Mouse (Mus musculus): Measurements from ENCODE around the gene Cnksr1. TPM values are rescaled to one million over a fixed set of nuclear protein-coding genes. Genes with fewer than 3 reads are reported as not detected.

Cnksr1 gene
- polyA plus RNA-seq, 1 experiment from 2014 or later = 0.06 TPM

- Histone ChIP-seq H3K4me2 (peak overlapping the region; percentile 79), H3K9me3 (no peaks in the 10 kb centered on the region), H3K27ac (peak overlapping the region; percentile 84), H3K27me3 (peaks cover 98% of the 10 kb centered on the region), H3K36me3 (no peaks in the 10 kb centered on the region), H3K4me3 (peak overlapping the region; percentile 56), H3K9ac (peak overlapping the region; percentile 81), H3K4me1 (replicated peaks) (peaks cover 68% of the 10 kb centered on the region)
- 5% methylated on average over 10 of the region's 10 CpGs for WGBS
- ATAC-seq (ENCODE audit: low FRiP score) = no peak
Observed at GRCm38 (mm10) chr4:134250930-134251240, 12.7 kb upstream of the Cnksr1 start.

- H3K9me3 ChIP-seq = no peaks in the 10 kb centered on the region
- peaks cover 69% of the 10 kb centered on the region for H3K4me1 ChIP-seq (replicated peaks)
- H3K9ac ChIP-seq = peak overlapping the region; percentile 81
- peak overlapping the region; percentile 79 for H3K4me2 ChIP-seq
- 7% methylated on average over 27 of the region's 27 CpGs for WGBS
- H3K4me3 ChIP-seq = peak overlapping the region; percentile 56
- peaks cover 93% of the 10 kb centered on the region for H3K27me3 ChIP-seq
- H3K36me3 ChIP-seq = no peaks in the 10 kb centered on the region
- no peak for ATAC-seq (ENCODE audit: low FRiP score)
- no peak overlapping the region; the same call in 1 of the 2 replicates for H3K27ac ChIP-seq
Observed at GRCm38 (mm10) chr4:134250116-134250929, 12.1 kb upstream of the Cnksr1 start.

DNA sequence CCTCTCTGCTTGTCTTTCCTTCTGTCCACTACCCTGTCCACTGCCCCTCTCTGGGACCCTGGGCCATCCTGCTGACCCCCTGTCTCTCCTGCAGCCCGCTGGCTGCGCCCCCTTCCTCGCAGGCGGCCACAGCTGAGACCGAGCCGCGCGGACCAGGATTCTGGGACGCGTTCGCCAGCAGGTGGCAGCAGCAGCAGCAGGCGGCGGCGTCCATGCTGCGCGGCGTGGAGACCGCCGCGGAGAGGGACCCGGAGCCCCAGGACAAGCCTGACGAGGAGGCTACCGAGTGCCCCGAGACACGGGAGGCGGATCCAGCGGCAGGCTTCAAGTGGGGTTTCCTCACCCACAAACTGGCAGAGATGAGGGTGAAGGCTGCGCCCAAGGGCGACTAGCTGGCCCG lies 11.5 kb upstream of the Cnksr1 start:
- Histone ChIP-seq H3K4me1 (replicated peaks) (peaks cover 71% of the 10 kb centered on the region), H3K36me3 (no peaks in the 10 kb centered on the region), H3K27ac (no peak overlapping the region), H3K9me3 (no peaks in the 10 kb centered on the region), H3K27me3 (peaks cover 86% of the 10 kb centered on the region), H3K9ac (peak overlapping the region; percentile 66), H3K4me3 (peak overlapping the region; percentile 56), H3K4me2 (peak overlapping the region; percentile 79)
- 1% methylated on average over 30 of the region's 30 CpGs for WGBS
- no peak for ATAC-seq (ENCODE audit: low FRiP score)

- peaks cover 57% of the 10 kb centered on the region for H3K27me3 ChIP-seq
- 79% methylated on average over 7 of the region's 7 CpGs for WGBS
- H3K4me3 ChIP-seq = peak within 1 kb of the TSS; percentile 87
- ATAC-seq (ENCODE audit: low FRiP score) = no peak
- peak within 1 kb of the TSS; percentile 96 for H3K4me2 ChIP-seq
- no peaks in the 10 kb centered on the region for H3K36me3 ChIP-seq
- peaks cover 57% of the 10 kb centered on the region for H3K4me1 ChIP-seq (replicated peaks)
- peak within 1 kb of the TSS; percentile 90 for H3K9ac ChIP-seq
- peak within 1 kb of the TSS; percentile 48; the same call in 1 of the 2 replicates for H3K27ac ChIP-seq
- H3K9me3 ChIP-seq = no peaks in the 10 kb centered on the region
Observed at GRCm38 (mm10) chr4:134246719-134247258, 8.6 kb upstream of the Cnksr1 start, which contains the start of gene Gm30191. Gene Gm30191 (plus strand): TSS chr4:134246935.

DNA sequence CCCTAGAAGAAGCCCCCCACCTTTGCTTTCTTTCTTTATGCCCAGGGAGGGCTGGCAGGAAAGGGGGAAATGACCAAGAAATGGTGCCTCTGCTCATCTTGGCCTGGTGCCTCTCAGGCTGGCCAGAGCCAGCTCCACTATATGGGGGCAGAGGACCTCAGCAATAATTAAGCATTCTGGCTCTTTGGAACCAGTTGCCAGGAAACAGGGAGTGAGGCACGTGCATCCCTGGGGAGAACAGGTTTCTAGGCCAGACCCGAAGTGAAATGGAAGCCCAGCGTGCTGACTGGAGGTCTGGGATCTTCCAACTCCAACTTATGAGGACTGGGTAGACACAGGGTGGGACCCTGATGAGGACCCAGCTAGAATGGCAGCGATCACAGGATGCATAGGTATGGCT lies 8.1 kb upstream of the Cnksr1 start:
- Histone ChIP-seq H3K27ac (peak overlapping the region; percentile 48; the same call in 1 of the 2 replicates), H3K36me3 (no peaks in the 10 kb centered on the region), H3K4me1 (replicated peaks) (peaks cover 52% of the 10 kb centered on the region), H3K9ac (no peak overlapping the region), H3K27me3 (peaks cover 52% of the 10 kb centered on the region), H3K9me3 (no peaks in the 10 kb centered on the region), H3K4me2 (peak overlapping the region; percentile 96; the same call in 1 of the 2 replicates), H3K4me3 (no peak overlapping the region)
- WGBS = 27% methylated on average over 4 of the region's 4 CpGs
- ATAC-seq (ENCODE audit: low FRiP score) = 0 out of 2 replicates have a peak, but pooled peaks have one; percentile 1

GRCm38 (mm10) chr4:134245148-134245843 lies 7.1 kb upstream of the Cnksr1 start, which contains the start of gene Zfp593:
Gene Zfp593 (minus strand): TSS chr4:134245592.
- Histone ChIP-seq H3K9me3 (no peaks in the 10 kb centered on the region), H3K36me3 (no peaks in the 10 kb centered on the region), H3K4me2 (peak within 1 kb of the TSS; percentile 96), H3K4me1 (replicated peaks) (peaks cover 43% of the 10 kb centered on the region), H3K4me3 (peak within 1 kb of the TSS; percentile 87), H3K27me3 (peaks cover 42% of the 10 kb centered on the region), H3K9ac (peak within 1 kb of the TSS; percentile 90), H3K27ac (peak within 1 kb of the TSS; percentile 48; the same call in 1 of the 2 replicates)
- WGBS = under 1% methylated on average over 57 of the region's 60 CpGs
- ATAC-seq (ENCODE audit: low FRiP score) = peak; percentile 81

- Histone ChIP-seq H3K9me3 (no peaks in the 10 kb centered on the region), H3K27me3 (peaks cover 35% of the 10 kb centered on the region), H3K9ac (peak within 1 kb of the TSS; percentile 90), H3K4me1 (replicated peaks) (peaks cover 33% of the 10 kb centered on the region), H3K4me2 (peak within 1 kb of the TSS; percentile 96), H3K36me3 (no peaks in the 10 kb centered on the region), H3K4me3 (peak within 1 kb of the TSS; percentile 87), H3K27ac (no peak within 1 kb of the TSS)
- 92% methylated on average over 17 of the region's 17 CpGs for WGBS
- no peak for ATAC-seq (ENCODE audit: low FRiP score)
Observed at GRCm38 (mm10) chr4:134243516-134244250, 5.5 kb upstream of the Cnksr1 start, which contains the start of gene E130218I03Rik. Gene E130218I03Rik (plus strand): TSS chr4:134243662.

DNA sequence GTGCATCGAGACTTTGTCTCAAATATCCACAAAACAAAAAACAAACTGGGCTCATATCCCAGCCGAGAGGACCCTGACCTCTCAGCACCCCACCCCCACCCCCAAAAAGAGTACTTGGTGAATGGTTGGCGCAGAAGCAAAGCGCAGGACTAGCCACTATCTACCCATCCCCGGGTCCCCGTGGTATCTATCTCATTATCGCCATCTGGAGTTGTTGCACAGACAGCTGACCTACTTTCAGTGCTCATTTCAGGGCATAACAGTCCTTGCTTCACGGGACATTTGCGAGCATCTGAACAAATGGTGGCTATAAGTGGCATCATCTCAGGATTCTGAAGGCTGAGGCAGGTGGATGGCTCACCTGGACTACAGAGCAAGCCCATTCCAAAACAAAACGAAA lies 487 bp upstream of the Cnksr1 start:
- Histone ChIP-seq H3K9me3 (no peaks in the 10 kb centered on the region), H3K27me3 (peaks cover 34% of the 10 kb centered on the region), H3K9ac (no peak overlapping the region), H3K27ac (no peak overlapping the region), H3K4me3 (no peak overlapping the region), H3K4me2 (peak overlapping the region; percentile 31), H3K4me1 (replicated peaks) (peaks cover 15% of the 10 kb centered on the region), H3K36me3 (no peaks in the 10 kb centered on the region)
- ATAC-seq (ENCODE audit: low FRiP score) = no peak
- WGBS = 14% methylated on average over 10 of the region's 10 CpGs

DNA sequence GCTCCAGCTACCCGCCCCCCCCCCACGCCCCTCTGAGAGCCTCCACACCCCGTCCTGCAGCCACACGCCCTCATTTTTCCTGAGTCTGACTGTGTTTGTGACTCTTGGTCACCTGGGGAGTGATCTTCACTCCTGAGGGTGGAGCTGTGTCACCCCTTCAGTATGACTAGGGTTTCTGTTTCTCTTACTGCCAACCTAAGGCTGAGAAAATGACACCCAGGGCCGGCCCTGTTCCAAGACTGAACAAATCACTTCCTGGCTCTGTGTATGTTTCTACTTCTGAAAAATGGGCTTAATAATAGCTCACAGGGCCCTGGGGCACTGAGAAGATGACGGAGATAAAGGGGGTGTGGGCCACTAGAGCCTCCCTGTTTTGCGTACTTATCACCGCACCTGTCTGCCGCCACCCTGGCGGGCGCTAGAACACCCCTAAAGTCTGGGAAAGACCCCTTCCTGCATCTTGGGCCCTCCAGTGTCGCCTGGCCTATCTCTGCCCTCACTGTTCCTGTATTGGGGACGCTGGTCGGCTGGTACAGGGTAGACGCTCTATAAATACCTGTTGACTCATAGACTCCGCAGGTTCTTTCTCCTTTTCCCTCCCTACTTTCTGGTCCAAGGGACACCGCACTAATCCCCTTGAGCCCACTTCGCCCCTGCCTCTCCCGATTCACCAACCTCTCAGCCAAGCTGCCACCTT lies 469 bp downstream of the Cnksr1 start:
- H3K4me1 ChIP-seq (replicated peaks) = peaks cover 11% of the 10 kb centered on the region
- ATAC-seq (ENCODE audit: low FRiP score) = no peak
- WGBS = 27% methylated on average over 19 of the region's 19 CpGs
- H3K36me3 ChIP-seq = no peaks in the 10 kb centered on the region
- H3K4me3 ChIP-seq = peak overlapping the region; percentile 11; the same call in 1 of the 2 replicates
- peaks cover 34% of the 10 kb centered on the region for H3K27me3 ChIP-seq
- H3K4me2 ChIP-seq = peak overlapping the region; percentile 31
- H3K9ac ChIP-seq = no peak overlapping the region
- no peaks in the 10 kb centered on the region for H3K9me3 ChIP-seq
- no peak overlapping the region for H3K27ac ChIP-seq

DNA sequence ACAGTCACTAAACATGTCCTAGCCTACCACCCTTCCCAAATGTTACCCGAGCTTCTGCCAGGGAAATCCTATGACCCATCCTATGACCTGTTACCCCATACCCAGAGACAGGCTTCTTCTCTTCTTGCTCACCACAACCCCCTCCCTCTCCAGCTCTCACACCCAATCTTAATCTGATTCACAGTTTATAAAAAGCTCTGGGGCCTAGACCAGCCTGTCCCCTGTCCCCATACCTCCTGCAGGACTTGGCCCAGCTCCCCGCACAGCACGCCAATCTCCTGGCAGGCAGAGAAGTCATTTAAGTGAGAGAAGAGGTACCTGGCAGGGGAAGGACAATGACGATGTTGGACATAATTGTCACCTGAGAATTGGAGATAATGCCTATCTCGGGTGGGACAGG lies 3.3 kb downstream of the Cnksr1 start:
- peaks cover 34% of the 10 kb centered on the region for H3K27me3 ChIP-seq
- ATAC-seq (ENCODE audit: low FRiP score) = no peak
- WGBS = 87% methylated on average over 5 of the region's 5 CpGs

DNA sequence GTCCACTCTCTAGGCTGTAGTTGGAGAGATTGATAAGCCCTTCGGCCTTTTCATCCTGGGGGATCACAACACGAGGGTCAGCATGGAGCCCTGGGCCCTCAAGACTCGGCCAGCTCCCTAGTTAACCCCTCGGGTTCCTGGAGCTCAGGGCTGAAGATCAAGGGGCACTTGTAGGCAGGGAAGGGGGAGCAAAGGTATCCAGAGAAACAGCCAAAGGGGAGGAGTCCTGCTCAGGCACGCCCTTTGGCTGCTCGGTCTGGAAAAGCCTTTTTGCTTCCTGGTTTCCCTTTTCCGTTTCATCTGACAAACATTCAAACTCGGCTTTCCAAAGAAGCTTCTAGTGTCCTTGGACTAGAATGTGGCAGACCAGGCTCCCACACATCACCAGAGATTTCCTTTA lies 7.8 kb downstream of the Cnksr1 start:
- Histone ChIP-seq H3K4me1 (replicated peaks) (no peaks in the 10 kb centered on the region), H3K36me3 (no peaks in the 10 kb centered on the region), H3K4me3 (no peak overlapping the region), H3K27ac (no peak overlapping the region), H3K27me3 (no peaks in the 10 kb centered on the region), H3K9ac (no peak overlapping the region), H3K9me3 (no peaks in the 10 kb centered on the region), H3K4me2 (no peak overlapping the region)
- 50% methylated on average over 8 of the region's 8 CpGs for WGBS
- no peak for ATAC-seq (ENCODE audit: low FRiP score)

More for the DNA sequence above, 3.3 kb downstream of the Cnksr1 start:
- no peak overlapping the region for H3K4me2 ChIP-seq
- H3K36me3 ChIP-seq = no peaks in the 10 kb centered on the region
- no peak overlapping the region for H3K4me3 ChIP-seq
- peaks cover 11% of the 10 kb centered on the region for H3K4me1 ChIP-seq (replicated peaks)
- H3K9ac ChIP-seq = no peak overlapping the region
- no peaks in the 10 kb centered on the region for H3K9me3 ChIP-seq
- H3K27ac ChIP-seq = no peak overlapping the region

Measured in hindbrain, embryonic 13.5 days (tissue).